Mouse (Mus musculus): ENCODE measurements at regions not wholly inside any gene's neighbourhood (a gene's known extent, or its start where the extent isn't known, plus 50 kb on each side); places are given as distances from the start of the nearest gene placed in this dataset.

DNA sequence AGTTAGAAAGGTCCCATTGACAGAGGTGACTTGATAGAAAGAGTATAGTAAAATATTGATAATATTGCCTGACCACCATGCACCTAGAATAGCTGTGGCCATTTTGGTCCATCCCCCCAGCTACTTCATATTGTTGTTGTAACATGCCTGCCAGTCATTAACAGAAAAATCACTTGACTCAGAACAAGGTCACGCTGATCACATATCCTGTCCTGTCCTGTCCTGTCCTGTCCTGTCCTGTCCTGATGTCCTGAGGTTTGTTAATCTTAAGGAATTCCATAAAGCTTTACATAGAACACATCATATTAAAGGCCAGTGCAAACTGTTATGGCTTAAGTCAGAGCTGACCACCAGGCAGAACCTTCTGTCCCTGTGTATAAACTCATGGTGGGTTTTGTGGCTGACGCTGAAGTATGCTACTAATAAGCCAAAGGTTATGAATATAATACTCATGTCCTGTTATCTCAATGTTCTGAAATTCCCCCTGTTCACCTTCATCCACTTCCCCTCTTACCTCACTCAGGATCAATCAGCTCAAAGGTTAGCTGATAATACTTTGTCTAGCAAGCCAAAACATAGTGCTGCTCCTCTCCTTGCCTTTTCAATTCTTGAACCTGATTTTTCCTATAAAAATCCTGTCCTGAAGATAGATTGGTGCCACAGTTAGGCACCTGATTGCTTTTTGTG lies 173.7 kb downstream of the Alg10b start:
- TF ChIP-seq CTCF (IDR thresholded peaks at IDR 0.05; ENCODE audit: borderline replicate concordance, control insufficient read depth, extremely low read depth, insufficient read depth, low read length, poor library complexity) = no peak
- no peak for TF ChIP-seq POLR2A (IDR thresholded peaks at IDR 0.05; ENCODE audit: control insufficient read depth, extremely low read depth, insufficient read depth, low read length, poor library complexity)
